Mouse (Mus musculus) heart, adult 2 months (tissue): ENCODE results near the gene Fezf2. TPM values are rescaled to one million over a fixed set of nuclear protein-coding genes. Genes with fewer than 3 reads are reported as not detected.

ENCODE experiments used
- DNase-seq, 2 experiments: peaks; one replicate each; pipeline ENCODE4 v3.0.0; 2021
- H3K27ac ChIP-seq: fragments of 200-600 bp; 2 replicates; pipeline ENCODE4 v1.8.1; 2022
- H3K27me3 ChIP-seq: fragments of 200-500 bp; 2 replicates; pipeline ENCODE4 v1.6.1; 2012; ENCODE audit warnings: mild to moderate bottlenecking, low read length, inconsistent platforms, mixed read lengths; ENCODE audit not compliant: control insufficient read depth, insufficient read depth
- H3K36me3 ChIP-seq: fragments of 200-500 bp; 2 replicates; pipeline ENCODE4 v1.6.1; 2012; ENCODE audit warnings: low read length, inconsistent platforms; ENCODE audit not compliant: control insufficient read depth, insufficient read depth
- H3K4me1 ChIP-seq: fragments of 200-500 bp; 2 replicates; pipeline ENCODE4 v1.6.1; 2011; ENCODE audit warnings: low read length; ENCODE audit not compliant: control insufficient read depth, insufficient read depth
- H3K4me3 ChIP-seq: fragments of 200-600 bp; 2 replicates; pipeline ENCODE4 v1.8.1; 2022
- H3K79me2 ChIP-seq: fragments of 200-500 bp; replicated peaks from 2 replicates; pipeline ENCODE4 v1.6.1; 2012; ENCODE audit warnings: mild to moderate bottlenecking, inconsistent platforms, low read length, moderate library complexity, mixed read lengths; ENCODE audit not compliant: control insufficient read depth, insufficient read depth
- H3K9ac ChIP-seq: fragments of 200-500 bp; 2 replicates; pipeline ENCODE4 v1.6.1; 2012; ENCODE audit warnings: low read depth, mild to moderate bottlenecking, control low read depth, inconsistent platforms, low read length, mixed read lengths
- CTCF ChIP-seq: fragments of 200-600 bp; IDR thresholded peaks from 2 replicates; pipeline ENCODE4 v1.8.1; 2022; ENCODE audit warnings: antibody characterized with exemption, mild to moderate bottlenecking, moderate library complexity
- EP300 ChIP-seq: fragments of 200-500 bp; IDR thresholded peaks from 2 replicates; pipeline ENCODE4 v1.6.1; 2011; ENCODE audit warnings: low read depth, low read length, control low read depth; ENCODE audit not compliant: insufficient read depth
- POLR2A ChIP-seq: fragments of 200-500 bp; IDR thresholded peaks from 2 replicates; pipeline ENCODE4 v1.6.1; 2011; ENCODE audit warnings: mild to moderate bottlenecking, low read depth, low read length, control low read depth; ENCODE audit not compliant: insufficient read depth
- WGBS: fragments of 180-500 bp; shearing (Covaris S2); methylation state at CpG from one replicate; pipeline ENCODE4 v1.1.7; 2018; 5-methylcytosine and 5-hydroxymethylcytosine counted together
- intact Hi-C: fragments of 180-260 bp; cut with DNase I; formaldehyde crosslinking; loops from one replicate; pipeline ENCODE4 v1.15.1; 2025
- polyA plus RNA-seq: library from polyadenylated mRNA; depleted of rRNA; stranded (reverse); fragments of >200 nt; gene quantifications from 2 replicates; pipeline ENCODE4 v1.2.3, GENCODE M21; 2012
- total RNA-seq, 2 experiments: library from RNA; stranded (reverse); gene quantifications; 2 replicates each; pipeline ENCODE4 v1.2.3; 2021

The Fezf2 gene
- total and polyA plus RNA-seq, 3 experiments, result not detected

- no peak overlapping the region for H3K4me3 ChIP-seq
- DNase-seq, result no peak
- no peak overlapping the region for H3K9ac ChIP-seq
- H3K27me3 ChIP-seq, result no peaks in the 10 kb centered on the region
- intact Hi-C loops, result no loop called here
- no peaks in the 10 kb centered on the region for H3K4me1 ChIP-seq
- TF ChIP-seq POLR2A (no peak), CTCF (no peak), EP300 (no peak)
- no peaks in the 10 kb centered on the region for H3K79me2 ChIP-seq
- H3K27ac ChIP-seq, result no peak overlapping the region
- 45% methylated on average over 4 of the region's 4 CpGs for WGBS
- H3K36me3 ChIP-seq, result no peaks in the 10 kb centered on the region
Measured at GRCm38 (mm10) chr14:12388192-12388795, 40.3 kb upstream of the Fezf2 start.

- Histone ChIP-seq H3K9ac (no peak overlapping the region), H3K27me3 (no peaks in the 10 kb centered on the region), H3K4me3 (no peak overlapping the region), H3K27ac (no peak overlapping the region), H3K36me3 (no peaks in the 10 kb centered on the region), H3K79me2 (no peaks in the 10 kb centered on the region), H3K4me1 (no peaks in the 10 kb centered on the region)
- DNase-seq, result no peak
- intact Hi-C loops, result no loop called here
- TF ChIP-seq POLR2A (no peak), CTCF (no peak), EP300 (no peak)
- WGBS, result 55% methylated on average over 6 of the region's 6 CpGs
Measured at GRCm38 (mm10) chr14:12387176-12387575, 39.2 kb upstream of the Fezf2 start.

- Histone ChIP-seq H3K4me1 (no peaks in the 10 kb centered on the region), H3K27me3 (no peaks in the 10 kb centered on the region), H3K79me2 (no peaks in the 10 kb centered on the region), H3K27ac (no peak overlapping the region), H3K4me3 (no peak overlapping the region), H3K9ac (no peak overlapping the region), H3K36me3 (no peaks in the 10 kb centered on the region)
- WGBS, result 21% methylated on average over 9 of the region's 9 CpGs
- TF ChIP-seq POLR2A, result no peak
- TF ChIP-seq EP300, result no peak
- no peak for TF ChIP-seq CTCF
- intact Hi-C loops, result no loop called here
- DNase-seq, result no peak
Measured at GRCm38 (mm10) chr14:12377883-12378282, 29.9 kb upstream of the Fezf2 start.

GRCm38 (mm10) chr14:12377289-12377688, 29.3 kb upstream of the Fezf2 start:
- TF ChIP-seq POLR2A, result no peak
- no peak for TF ChIP-seq CTCF
- TF ChIP-seq EP300, result no peak
- Histone ChIP-seq H3K4me1 (no peaks in the 10 kb centered on the region), H3K27ac (no peak overlapping the region), H3K4me3 (no peak overlapping the region), H3K36me3 (no peaks in the 10 kb centered on the region), H3K27me3 (no peaks in the 10 kb centered on the region), H3K9ac (no peak overlapping the region), H3K79me2 (no peaks in the 10 kb centered on the region)
- WGBS, result 96% methylated on average over 2 of the region's 2 CpGs
- no peak for DNase-seq
- intact Hi-C loops, result no loop called here

GRCm38 (mm10) chr14:12375451-12375850, 27.5 kb upstream of the Fezf2 start:
- no peaks in the 10 kb centered on the region for H3K79me2 ChIP-seq
- H3K27ac ChIP-seq, result no peak overlapping the region
- no peaks in the 10 kb centered on the region for H3K27me3 ChIP-seq
- no peak for DNase-seq
- intact Hi-C loops, result no loop called here
- no peak overlapping the region for H3K4me3 ChIP-seq
- no peak overlapping the region for H3K9ac ChIP-seq
- TF ChIP-seq POLR2A, result no peak
- no peak for TF ChIP-seq EP300
- no peak for TF ChIP-seq CTCF
- 81% methylated on average over 2 of the region's 2 CpGs for WGBS
- no peaks in the 10 kb centered on the region for H3K4me1 ChIP-seq
- no peaks in the 10 kb centered on the region for H3K36me3 ChIP-seq

GRCm38 (mm10) chr14:12350271-12350916, 2.4 kb upstream of the Fezf2 start:
- Histone ChIP-seq H3K4me1 (no peaks in the 10 kb centered on the region), H3K9ac (no peak overlapping the region), H3K27me3 (peaks cover 15% of the 10 kb centered on the region), H3K27ac (no peak overlapping the region), H3K36me3 (no peaks in the 10 kb centered on the region), H3K4me3 (no peak overlapping the region), H3K79me2 (no peaks in the 10 kb centered on the region)
- intact Hi-C loops, result no loop called here
- TF ChIP-seq POLR2A (no peak), EP300 (no peak), CTCF (no peak)
- no peak for DNase-seq
- WGBS, result 18% methylated on average over 16 of the region's 16 CpGs
